Mouse (Mus musculus) bone marrow, adult 2 months (tissue): ENCODE measurements around the gene Klhl32. TPM values are rescaled to one million over a fixed set of nuclear protein-coding genes. Genes with fewer than 3 reads are reported as not detected.

Experiments
- H3K27ac ChIP-seq: fragments of 200-500 bp; 2 replicates; pipeline ENCODE4 v1.5.1; 2012; ENCODE audit warnings: low read depth, mild to moderate bottlenecking, control low read depth, inconsistent platforms, low read length; ENCODE audit not compliant: control insufficient read depth, poor library complexity, insufficient read depth
- H3K4me1 ChIP-seq: fragments of 200-500 bp; 2 replicates; pipeline ENCODE4 v1.6.1; 2011; ENCODE audit warnings: low read length; ENCODE audit not compliant: control insufficient read depth, insufficient read depth
- H3K4me3 ChIP-seq: fragments of 200-500 bp; replicated peaks from 2 replicates; pipeline ENCODE3; 2011; ENCODE audit warnings: mild to moderate bottlenecking, low read depth, low read length, control low read depth; ENCODE audit not compliant: control insufficient read depth
- CTCF ChIP-seq: fragments of 200-500 bp; IDR thresholded peaks from 2 replicates; pipeline ENCODE4 v1.5.1; 2011; ENCODE audit warnings: low read length, control low read depth; ENCODE audit not compliant: control insufficient read depth, insufficient read depth
- POLR2A ChIP-seq: fragments of 200-500 bp; IDR thresholded peaks from 2 replicates; pipeline ENCODE4 v1.6.1; 2011; ENCODE audit warnings: low read depth, mild to moderate bottlenecking, control low read depth, low read length, borderline replicate concordance; ENCODE audit not compliant: control insufficient read depth
- WGBS: fragments of 180-500 bp; shearing (Covaris S2); methylation state at CpG from one replicate; pipeline ENCODE4 v1.1.7; 2018; 5-methylcytosine and 5-hydroxymethylcytosine counted together
- polyA plus RNA-seq: library from polyadenylated mRNA; stranded (reverse); fragments of >200 nt; gene quantifications from 2 replicates; pipeline ENCODE4 v1.2.4, GENCODE M21; 2011; ENCODE audit warnings: low replicate concordance; ENCODE audit not compliant: missing spikeins, insufficient read depth, insufficient read length

Gene Klhl32
- polyA plus RNA-seq, 1 experiment: 0.42 TPM

DNA sequence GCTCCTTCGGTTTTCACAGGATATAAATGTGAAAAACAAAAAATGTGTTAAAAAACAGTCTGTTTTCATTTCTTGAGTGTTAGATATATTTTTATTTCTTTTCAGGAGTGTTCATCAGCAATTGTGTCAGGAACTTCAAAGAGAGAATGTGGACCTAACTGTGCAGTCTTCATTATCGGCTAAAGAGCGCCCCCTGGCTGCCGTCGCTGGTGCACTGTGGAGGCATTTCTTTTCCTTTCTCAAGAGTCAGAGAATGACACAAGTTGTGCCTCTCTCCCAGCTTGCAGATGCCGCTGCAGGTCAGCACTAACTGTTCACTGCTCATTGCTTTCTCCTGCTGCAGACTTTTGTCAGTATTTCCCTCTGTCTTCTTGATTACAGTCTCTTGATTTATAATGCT is 276.6 kb downstream of the Klhl32 start:
- no peak overlapping the region for H3K27ac ChIP-seq
- no peak overlapping the region for H3K4me3 ChIP-seq
- no peaks in the 10 kb centered on the region for H3K4me1 ChIP-seq
- 22% methylated on average over 6 of the region's 6 CpGs for WGBS
- TF ChIP-seq CTCF: peak; percentile 85
- TF ChIP-seq POLR2A: no peak

DNA sequence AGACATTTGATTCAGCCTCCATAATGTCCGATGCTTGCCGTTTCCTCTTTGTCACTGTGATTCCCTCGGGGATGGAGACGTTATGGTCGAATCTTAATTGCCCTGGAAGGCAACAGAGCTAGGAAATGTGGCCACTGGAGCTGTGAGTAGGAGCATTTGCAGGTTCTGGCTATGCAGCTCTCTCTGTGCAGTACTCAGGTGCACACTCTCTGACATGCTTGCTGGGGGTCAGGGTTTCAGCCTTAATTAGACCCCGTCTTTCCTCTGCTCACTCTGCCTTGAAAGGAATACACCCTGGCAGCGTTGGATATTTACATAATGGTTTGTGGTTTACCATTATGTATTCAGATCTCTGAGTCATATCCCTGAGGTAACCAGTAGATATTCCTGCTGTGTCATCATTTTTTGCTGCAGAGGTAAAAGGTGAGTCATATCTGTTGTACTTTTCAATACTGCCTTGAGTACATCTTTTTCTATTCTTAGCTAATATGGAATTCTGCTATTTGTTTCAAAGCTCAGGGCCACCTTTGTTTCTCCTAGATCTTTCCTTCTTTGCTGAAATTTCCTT is 281.9 kb downstream of the Klhl32 start:
- TF ChIP-seq POLR2A (no peak), CTCF (no peak)
- Histone ChIP-seq H3K27ac (no peak overlapping the region), H3K4me1 (no peaks in the 10 kb centered on the region), H3K4me3 (no peak overlapping the region)
- 74% methylated on average over 7 of the region's 7 CpGs for WGBS

DNA sequence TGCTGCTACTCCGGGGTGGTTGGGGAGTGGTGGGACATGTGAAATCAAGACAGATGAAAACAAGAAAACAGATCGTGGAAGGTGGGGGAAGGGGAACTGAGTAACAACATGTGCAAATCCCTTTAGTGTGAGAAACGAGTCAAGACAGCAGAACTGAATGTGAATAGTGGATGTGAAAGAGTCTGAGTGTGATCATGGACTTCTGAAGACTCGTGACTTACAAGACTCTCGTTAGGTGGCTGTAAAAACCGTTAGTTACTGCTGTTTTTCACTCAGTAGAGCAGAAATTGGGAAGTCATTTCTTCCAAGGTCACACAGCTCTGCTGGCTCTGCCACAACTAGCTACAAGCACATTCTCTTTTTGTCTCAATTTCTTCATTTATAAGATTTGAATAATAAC is 282.9 kb downstream of the Klhl32 start:
- no peak overlapping the region for H3K27ac ChIP-seq
- WGBS: 60% methylated on average over 6 of the region's 6 CpGs

More for the DNA sequence above, 282.9 kb downstream of the Klhl32 start:
- Histone ChIP-seq H3K4me3 (no peak overlapping the region), H3K4me1 (no peaks in the 10 kb centered on the region)
- TF ChIP-seq POLR2A (no peak), CTCF (no peak)

Other genes starting within 250 kb of the Klhl32 start
- 7.4 and 11.7 TPM in 2 replicates for gene Ndufaf4, start 47.0 kb upstream of the Klhl32 start, polyA plus RNA-seq
- not detected in 2 replicates for gene Gpr63, start 115.3 kb upstream of the Klhl32 start, polyA plus RNA-seq